Mouse (Mus musculus): ENCODE measurements around the gene Sypl. TPM values are rescaled to one million over a fixed set of nuclear protein-coding genes. Genes with fewer than 3 reads are reported as not detected.
A peak's percentile ranks its signal among the peaks of the same experiment; 100 is the strongest.

Gene Sypl
- 59.5 and 59.8 TPM in 2 replicates for polyA plus RNA-seq (2014; fragmentation: Nextera tagmentation; extraction: Ambion mirVana)

DNA sequence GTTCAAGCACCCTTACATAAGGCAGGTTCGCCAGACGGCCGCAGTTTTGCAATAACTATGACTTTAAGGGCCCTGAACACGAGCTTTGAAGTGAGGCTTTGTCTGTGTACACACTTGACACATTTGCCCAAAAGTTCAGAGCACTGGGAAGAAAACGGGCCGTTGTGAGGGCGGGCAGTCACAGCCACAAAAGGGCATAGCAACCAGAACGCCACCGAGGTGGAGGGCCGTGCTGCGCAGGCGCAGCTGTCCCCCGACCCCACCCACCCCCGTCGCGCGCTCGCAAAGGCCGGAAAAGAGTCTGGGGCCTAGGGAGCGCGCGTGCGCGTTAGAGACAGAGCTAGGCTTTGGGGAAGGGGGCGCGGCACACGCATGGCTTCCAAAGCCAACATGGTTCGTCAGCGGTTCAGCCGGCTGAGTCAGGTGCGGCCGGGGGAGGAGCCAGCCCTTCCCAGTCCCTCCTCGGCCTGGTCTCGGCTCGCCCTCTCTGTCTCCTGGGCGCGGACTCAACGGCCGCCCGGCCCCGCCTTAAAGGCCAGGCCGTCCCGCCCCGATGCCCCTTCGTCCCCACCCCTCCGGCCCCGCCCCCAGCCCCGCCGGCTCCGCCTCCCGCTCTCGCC lies at the start of gene Sypl:
Gene Sypl, plus strand, starts transcription at position 296 of the 620 bp plus-strand sequence.
- under 1% methylated on average over 37 of the region's 52 CpGs for WGBS
- H3K4me2 ChIP-seq (replicated peaks; ENCODE audit: low read depth, low read length) = peak within 1 kb of the TSS; percentile 75
- no peaks in the 10 kb centered on the region for H3K4me1 ChIP-seq (replicated peaks; ENCODE audit: control insufficient read depth, insufficient read depth, low read length)
- peak; percentile 98 for DNase-seq (ENCODE audit: low spot score)
- H3K4me3 ChIP-seq (ENCODE audit: low read depth, low read length) = peak within 1 kb of the TSS; percentile 75
- no peaks in the 10 kb centered on the region for H3K27me3 ChIP-seq (ENCODE audit: control insufficient read depth, insufficient read depth, low read length)
- no peaks in the 10 kb centered on the region for H3K36me3 ChIP-seq (ENCODE audit: control insufficient read depth, insufficient read depth, low read length)
- peak within 1 kb of the TSS; percentile 83 for H3K9ac ChIP-seq (ENCODE audit: low read depth, low read length)
- peak within 1 kb of the TSS; percentile 90 for H3K27ac ChIP-seq (ENCODE audit: low read depth, low read length)
- no peaks in the 10 kb centered on the region for H3K9me3 ChIP-seq (ENCODE audit: control insufficient read depth, low read length)
- peak; percentile 98 for ATAC-seq (ENCODE audit: low FRiP score)

DNA sequence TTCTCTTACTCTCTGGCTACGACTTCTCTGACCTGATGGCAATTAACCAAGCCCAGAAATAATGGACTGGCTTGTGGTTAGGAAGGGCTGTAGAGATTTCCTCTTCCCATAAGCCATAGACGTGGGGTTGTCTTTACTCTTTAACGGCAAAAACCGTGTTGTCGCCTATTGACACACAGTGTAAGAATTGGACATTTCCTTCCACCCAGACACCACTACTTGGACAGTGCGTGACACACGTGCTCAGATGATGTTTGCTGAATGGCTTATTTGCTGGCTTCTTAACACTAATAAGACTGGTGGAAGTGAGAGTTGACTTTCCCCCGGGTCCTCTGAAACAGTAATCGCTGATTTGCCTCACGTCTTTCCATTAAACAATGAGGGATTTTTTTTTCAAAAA lies 44.0 kb upstream of the Sypl start:
- Histone ChIP-seq H3K4me3 (ENCODE audit: low read depth, low read length) (no peak overlapping the region), H3K4me2 (replicated peaks; ENCODE audit: low read depth, low read length) (no peak overlapping the region), H3K9me3 (ENCODE audit: control insufficient read depth, low read length) (no peaks in the 10 kb centered on the region), H3K36me3 (ENCODE audit: control insufficient read depth, insufficient read depth, low read length) (no peaks in the 10 kb centered on the region), H3K27ac (ENCODE audit: low read depth, low read length) (no peak overlapping the region), H3K9ac (ENCODE audit: low read depth, low read length) (no peak overlapping the region), H3K4me1 (replicated peaks; ENCODE audit: control insufficient read depth, insufficient read depth, low read length) (no peaks in the 10 kb centered on the region), H3K27me3 (ENCODE audit: control insufficient read depth, insufficient read depth, low read length) (no peaks in the 10 kb centered on the region)
- ATAC-seq (ENCODE audit: low FRiP score) = peak; percentile 59
- 65% methylated on average over 10 of the region's 10 CpGs for WGBS
- no peak for DNase-seq (ENCODE audit: low spot score)

DNA sequence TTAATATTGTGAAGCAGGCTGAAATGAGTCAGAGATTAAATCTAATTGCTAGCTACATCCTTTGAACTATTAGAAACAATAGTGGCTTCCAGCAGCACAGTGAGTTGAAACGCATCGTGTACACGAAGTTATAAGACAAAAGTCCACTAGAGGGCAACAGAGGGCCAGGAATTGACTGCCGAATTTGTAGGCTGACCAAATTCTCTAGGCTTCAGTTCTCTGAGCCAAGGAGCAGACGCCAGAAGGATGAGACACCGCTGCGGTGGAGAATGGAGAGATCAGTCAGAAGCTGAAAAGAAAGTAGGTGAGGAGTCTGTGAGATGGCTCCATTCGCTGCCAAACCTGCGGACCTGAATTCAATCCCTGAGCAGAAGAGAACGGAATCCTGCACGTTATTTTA lies 43.6 kb upstream of the Sypl start:
- H3K4me1 ChIP-seq (replicated peaks; ENCODE audit: control insufficient read depth, insufficient read depth, low read length) = no peaks in the 10 kb centered on the region
- no peak overlapping the region for H3K27ac ChIP-seq (ENCODE audit: low read depth, low read length)
- H3K27me3 ChIP-seq (ENCODE audit: control insufficient read depth, insufficient read depth, low read length) = no peaks in the 10 kb centered on the region
- H3K36me3 ChIP-seq (ENCODE audit: control insufficient read depth, insufficient read depth, low read length) = no peaks in the 10 kb centered on the region
- H3K9me3 ChIP-seq (ENCODE audit: control insufficient read depth, low read length) = no peaks in the 10 kb centered on the region
- no peak overlapping the region for H3K4me2 ChIP-seq (replicated peaks; ENCODE audit: low read depth, low read length)
- WGBS = 16% methylated on average over 11 of the region's 11 CpGs
- no peak overlapping the region for H3K4me3 ChIP-seq (ENCODE audit: low read depth, low read length)
- ATAC-seq (ENCODE audit: low FRiP score) (peak; percentile 66), DNase-seq (ENCODE audit: low spot score) (peak; percentile 90)
- H3K9ac ChIP-seq (ENCODE audit: low read depth, low read length) = no peak overlapping the region

- no peak overlapping the region for H3K9ac ChIP-seq (ENCODE audit: low read depth, low read length)
- H3K4me3 ChIP-seq (ENCODE audit: low read depth, low read length) = 0 out of 2 replicates have a peak overlapping the region, but pooled peaks have one; percentile 4
- 40% methylated on average over 15 of the region's 15 CpGs for WGBS
- no peaks in the 10 kb centered on the region for H3K9me3 ChIP-seq (ENCODE audit: control insufficient read depth, low read length)
- H3K27me3 ChIP-seq (ENCODE audit: control insufficient read depth, insufficient read depth, low read length) = no peaks in the 10 kb centered on the region
- peak; percentile 87 for DNase-seq (ENCODE audit: low spot score)
- H3K4me2 ChIP-seq (replicated peaks; ENCODE audit: low read depth, low read length) = peak overlapping the region; percentile 22; the same call in 1 of the 2 replicates
- ATAC-seq (ENCODE audit: low FRiP score) = peak; percentile 68
- no peaks in the 10 kb centered on the region for H3K36me3 ChIP-seq (ENCODE audit: control insufficient read depth, insufficient read depth, low read length)
- no peaks in the 10 kb centered on the region for H3K4me1 ChIP-seq (replicated peaks; ENCODE audit: control insufficient read depth, insufficient read depth, low read length)
- H3K27ac ChIP-seq (ENCODE audit: low read depth, low read length) = no peak overlapping the region
Measured at GRCm38 (mm10) chr12:32910560-32911194, 43.0 kb upstream of the Sypl start.

- no peak overlapping the region for H3K9ac ChIP-seq (ENCODE audit: low read depth, low read length)
- 45% methylated on average over 4 of the region's 4 CpGs for WGBS
- no peaks in the 10 kb centered on the region for H3K27me3 ChIP-seq (ENCODE audit: control insufficient read depth, insufficient read depth, low read length)
- H3K27ac ChIP-seq (ENCODE audit: low read depth, low read length) = no peak overlapping the region
- H3K36me3 ChIP-seq (ENCODE audit: control insufficient read depth, insufficient read depth, low read length) = no peaks in the 10 kb centered on the region
- no peak overlapping the region for H3K4me2 ChIP-seq (replicated peaks; ENCODE audit: low read depth, low read length)
- ATAC-seq (ENCODE audit: low FRiP score) (no peak), DNase-seq (ENCODE audit: low spot score) (no peak)
- no peak overlapping the region for H3K4me3 ChIP-seq (ENCODE audit: low read depth, low read length)
- no peaks in the 10 kb centered on the region for H3K9me3 ChIP-seq (ENCODE audit: control insufficient read depth, low read length)
- no peaks in the 10 kb centered on the region for H3K4me1 ChIP-seq (replicated peaks; ENCODE audit: control insufficient read depth, insufficient read depth, low read length)
Measured at GRCm38 (mm10) chr12:32911569-32911968, 42.1 kb upstream of the Sypl start.

DNA sequence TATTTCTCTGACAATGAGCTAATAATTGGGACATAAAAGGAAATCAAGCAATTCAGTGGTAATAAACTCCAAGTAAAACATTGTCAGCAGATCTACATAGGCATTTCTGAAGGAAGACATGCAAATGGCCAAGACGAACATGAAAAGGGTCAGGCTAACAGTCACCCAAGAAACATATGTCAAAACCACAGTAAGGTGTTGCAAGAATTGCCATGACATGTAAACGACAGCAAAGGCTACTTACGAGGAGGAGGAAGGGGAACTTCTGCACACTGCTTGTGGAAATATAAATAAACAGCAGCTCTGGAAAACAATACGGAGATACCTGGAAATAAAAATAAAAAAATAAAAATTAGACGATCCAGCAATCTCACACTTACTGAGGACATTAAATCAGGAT lies 40.9 kb upstream of the Sypl start:
- Histone ChIP-seq H3K4me2 (replicated peaks; ENCODE audit: low read depth, low read length) (no peak overlapping the region), H3K9me3 (ENCODE audit: control insufficient read depth, low read length) (no peaks in the 10 kb centered on the region), H3K9ac (ENCODE audit: low read depth, low read length) (no peak overlapping the region), H3K4me3 (ENCODE audit: low read depth, low read length) (no peak overlapping the region), H3K27ac (ENCODE audit: low read depth, low read length) (no peak overlapping the region), H3K4me1 (replicated peaks; ENCODE audit: control insufficient read depth, insufficient read depth, low read length) (no peaks in the 10 kb centered on the region), H3K27me3 (ENCODE audit: control insufficient read depth, insufficient read depth, low read length) (no peaks in the 10 kb centered on the region), H3K36me3 (ENCODE audit: control insufficient read depth, insufficient read depth, low read length) (no peaks in the 10 kb centered on the region)
- WGBS = 80% methylated on average over 5 of the region's 5 CpGs
- no peak for DNase-seq (ENCODE audit: low spot score)
- no peak for ATAC-seq (ENCODE audit: low FRiP score)

DNA sequence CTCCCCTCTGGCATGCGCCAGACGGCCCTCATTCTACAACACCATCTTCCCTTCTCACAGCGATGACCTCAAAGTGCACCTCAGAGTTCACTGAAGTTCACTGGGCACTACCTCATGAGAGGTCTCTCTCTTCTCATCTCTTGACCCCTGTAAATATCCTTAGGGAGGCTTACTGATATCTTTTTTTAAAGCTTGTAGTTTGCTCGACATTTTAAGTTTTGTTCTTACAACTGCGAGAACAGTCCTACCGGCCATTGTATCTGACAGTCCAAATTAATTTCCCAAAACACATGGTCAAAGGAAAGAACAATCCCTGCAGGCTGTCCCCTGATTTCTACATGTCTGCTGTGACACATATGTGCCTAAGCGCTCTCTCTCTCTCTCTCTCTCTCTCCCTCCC lies 35.0 kb upstream of the Sypl start:
- ATAC-seq (ENCODE audit: low FRiP score) = no peak
- Histone ChIP-seq H3K27me3 (ENCODE audit: control insufficient read depth, insufficient read depth, low read length) (no peaks in the 10 kb centered on the region), H3K4me3 (ENCODE audit: low read depth, low read length) (no peak overlapping the region), H3K27ac (ENCODE audit: low read depth, low read length) (no peak overlapping the region), H3K36me3 (ENCODE audit: control insufficient read depth, insufficient read depth, low read length) (no peaks in the 10 kb centered on the region), H3K9me3 (ENCODE audit: control insufficient read depth, low read length) (no peaks in the 10 kb centered on the region), H3K9ac (ENCODE audit: low read depth, low read length) (no peak overlapping the region), H3K4me1 (replicated peaks; ENCODE audit: control insufficient read depth, insufficient read depth, low read length) (no peaks in the 10 kb centered on the region), H3K4me2 (replicated peaks; ENCODE audit: low read depth, low read length) (no peak overlapping the region)
- 77% methylated on average over 7 of the region's 7 CpGs for whole genome bisulfite sequencing
- no peak for DNase-seq (ENCODE audit: low spot score)

DNA sequence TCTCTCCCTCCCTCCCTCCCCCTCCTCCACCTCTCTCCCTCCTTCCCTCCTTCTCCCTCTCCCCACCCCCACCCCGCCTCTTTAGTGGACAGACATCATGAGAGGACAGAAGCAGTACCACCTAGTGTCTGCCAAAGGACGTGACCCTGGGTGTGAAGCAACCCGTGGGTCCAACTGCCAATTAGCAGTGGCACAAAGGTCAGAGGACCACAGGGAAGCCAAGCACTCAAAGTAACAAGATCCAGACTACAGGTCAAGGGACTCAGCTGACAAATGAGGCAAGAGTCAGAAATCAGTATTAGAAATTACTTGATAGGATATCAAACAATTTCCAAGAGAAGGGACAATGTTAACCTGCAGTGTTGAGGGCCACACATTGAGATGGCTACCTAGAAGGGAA lies 34.6 kb upstream of the Sypl start:
- Histone ChIP-seq H3K27ac (ENCODE audit: low read depth, low read length) (no peak overlapping the region), H3K9ac (ENCODE audit: low read depth, low read length) (no peak overlapping the region), H3K36me3 (ENCODE audit: control insufficient read depth, insufficient read depth, low read length) (no peaks in the 10 kb centered on the region), H3K27me3 (ENCODE audit: control insufficient read depth, insufficient read depth, low read length) (no peaks in the 10 kb centered on the region), H3K4me3 (ENCODE audit: low read depth, low read length) (no peak overlapping the region), H3K4me2 (replicated peaks; ENCODE audit: low read depth, low read length) (no peak overlapping the region), H3K4me1 (replicated peaks; ENCODE audit: control insufficient read depth, insufficient read depth, low read length) (no peaks in the 10 kb centered on the region), H3K9me3 (ENCODE audit: control insufficient read depth, low read length) (no peaks in the 10 kb centered on the region)
- DNase-seq (ENCODE audit: low spot score) (no peak), ATAC-seq (ENCODE audit: low FRiP score) (no peak)
- WGBS = 26% methylated on average over 3 of the region's 3 CpGs

GRCm38 (mm10) chr12:32919527-32919926 lies 34.2 kb upstream of the Sypl start:
- Histone ChIP-seq H3K27me3 (ENCODE audit: control insufficient read depth, insufficient read depth, low read length) (no peaks in the 10 kb centered on the region), H3K27ac (ENCODE audit: low read depth, low read length) (no peak overlapping the region), H3K9me3 (ENCODE audit: control insufficient read depth, low read length) (no peaks in the 10 kb centered on the region), H3K4me2 (replicated peaks; ENCODE audit: low read depth, low read length) (no peak overlapping the region), H3K4me3 (ENCODE audit: low read depth, low read length) (no peak overlapping the region), H3K9ac (ENCODE audit: low read depth, low read length) (no peak overlapping the region), H3K36me3 (ENCODE audit: control insufficient read depth, insufficient read depth, low read length) (no peaks in the 10 kb centered on the region), H3K4me1 (replicated peaks; ENCODE audit: control insufficient read depth, insufficient read depth, low read length) (no peaks in the 10 kb centered on the region)
- WGBS = 83% methylated on average over 5 of the region's 5 CpGs
- no peak for ATAC-seq (ENCODE audit: low FRiP score)
- DNase-seq (ENCODE audit: low spot score) = no peak

Data from hindbrain, embryonic 11.5 days (tissue).